Mouse (Mus musculus) liver, postnatal 0 days (tissue): ENCODE measurements at regions not wholly inside any gene's neighbourhood (a gene's known extent, or its start where the extent isn't known, plus 50 kb on each side); places are given as distances from the start of the nearest gene placed in this dataset.

ENCODE experiments used
- CTCF ChIP-seq: sonication (generic); IDR thresholded peaks from 2 replicates; pipeline ENCODE4 v1.5.1; 2016; ENCODE audit warnings: antibody characterized with exemption, low read depth
- EP300 ChIP-seq: IDR thresholded peaks from 2 replicates; pipeline ENCODE4 v1.6.1; 2016; ENCODE audit warnings: antibody characterized with exemption, low read depth, mild to moderate bottlenecking

DNA sequence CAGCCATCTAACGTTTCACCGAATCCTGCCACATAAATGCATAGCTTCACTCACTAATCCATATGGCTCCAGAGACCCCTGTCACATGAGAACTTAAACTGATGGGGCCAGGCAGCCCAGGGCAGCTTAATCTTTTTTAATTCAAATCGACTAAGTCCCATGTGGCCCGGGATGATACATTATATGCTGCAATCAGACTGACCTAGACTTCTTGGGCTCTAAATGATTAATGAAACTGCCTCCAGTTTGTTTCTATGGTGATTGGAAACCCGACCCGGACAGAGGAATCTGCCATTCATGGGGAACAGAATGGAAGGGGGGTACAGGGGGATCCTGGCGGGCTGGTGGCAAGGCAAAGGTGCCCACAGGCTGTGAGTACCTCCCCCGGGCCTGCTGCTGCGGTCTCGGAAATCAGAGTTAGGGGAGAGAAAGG, 60.6 kb upstream of the Six2 start:
- TF ChIP-seq CTCF (no peak), EP300 (no peak)
